Mouse (Mus musculus) kidney, postnatal 0 days (tissue): ENCODE measurements at regions not wholly inside any gene's neighbourhood (a gene's known extent, or its start where the extent isn't known, plus 50 kb on each side); places are given as distances from the start of the nearest gene placed in this dataset.

Source experiments
- ATAC-seq: fragments of 200-750 bp; cut with Nextera tagmentation; replicated peaks from 2 replicates; pipeline ENCODE4 v1.8.0; 2017; ENCODE audit warnings: low read depth, moderate number of reproducible peaks, moderate TSS enrichment, moderate library complexity; ENCODE audit not compliant: low FRiP score
- DNase-seq: peaks from one replicate; pipeline ENCODE4 v3.0.0-alpha.2; 2016; ENCODE audit warnings: low spot score
- H3K27ac ChIP-seq: fragments of 300-500 bp; sonication (generic); 2 replicates; pipeline ENCODE4 v1.5.1; 2014; ENCODE audit warnings: mild to moderate bottlenecking
- H3K27me3 ChIP-seq: fragments of 300-500 bp; sonication (generic); 2 replicates; pipeline ENCODE4 v1.6.1; 2014; ENCODE audit warnings: low read length, mixed read lengths; ENCODE audit not compliant: insufficient read depth
- H3K36me3 ChIP-seq: fragments of 300-500 bp; sonication (generic); 2 replicates; pipeline ENCODE4 v1.6.1; 2014; ENCODE audit warnings: low read length, mixed read lengths; ENCODE audit not compliant: insufficient read depth
- H3K4me1 ChIP-seq: fragments of 300-500 bp; sonication (generic); replicated peaks from 2 replicates; pipeline ENCODE4 v1.6.1; 2014; ENCODE audit warnings: antibody characterized with exemption, low read length, mixed read lengths; ENCODE audit not compliant: insufficient read depth
- H3K4me2 ChIP-seq: fragments of 300-500 bp; sonication (generic); 2 replicates; pipeline ENCODE4 v1.6.1; 2014; ENCODE audit warnings: mild to moderate bottlenecking, low read length, moderate library complexity, mixed read lengths
- H3K4me3 ChIP-seq: fragments of 300-500 bp; sonication (generic); replicated peaks from 2 replicates; pipeline ENCODE4 v1.5.1; 2014; ENCODE audit warnings: low read depth, low read length
- H3K9ac ChIP-seq: fragments of 300-500 bp; sonication (generic); 2 replicates; pipeline ENCODE4 v1.6.1; 2014; ENCODE audit warnings: low read depth, low read length
- H3K9me3 ChIP-seq: fragments of 300-500 bp; sonication (generic); replicated peaks from 2 replicates; pipeline ENCODE4 v1.6.1; 2016; ENCODE audit warnings: low read length, inconsistent platforms, mixed read lengths
- CTCF ChIP-seq: IDR thresholded peaks from 2 replicates; pipeline ENCODE4 v1.5.1; 2016; ENCODE audit warnings: antibody characterized with exemption, low read depth, mild to moderate bottlenecking, moderate library complexity
- WGBS: fragments of 180-500 bp; shearing (Covaris S2); extraction: QIAGEN DNeasy Blood & Tissue Kit; methylation state at CpG from one replicate; pipeline ENCODE4 v1.1.7; 2014; 5-methylcytosine and 5-hydroxymethylcytosine counted together

DNA sequence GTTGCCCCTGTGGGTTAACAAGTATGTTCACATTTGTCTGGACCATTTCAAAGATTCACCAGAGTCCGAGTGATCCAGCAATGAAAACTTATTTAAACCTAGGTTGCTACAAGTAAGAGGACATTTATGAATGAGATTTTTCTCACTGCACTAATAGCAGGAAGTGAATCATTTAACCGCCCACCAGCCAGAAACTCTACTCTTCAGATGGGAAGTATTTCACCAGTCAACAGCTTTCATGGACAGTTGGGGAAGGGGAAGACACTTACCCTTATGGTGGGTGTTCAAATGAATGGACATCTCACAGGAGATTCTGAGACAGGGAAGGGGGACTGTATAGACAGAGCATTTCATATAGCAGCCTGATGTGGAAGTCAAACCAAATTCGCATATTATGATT, 113.7 kb upstream of the Cd180 start:
- Histone ChIP-seq H3K9me3 (no peaks in the 10 kb centered on the region), H3K27me3 (no peaks in the 10 kb centered on the region), H3K27ac (no peak overlapping the region), H3K4me3 (no peak overlapping the region), H3K4me1 (no peaks in the 10 kb centered on the region), H3K4me2 (no peak overlapping the region), H3K36me3 (no peaks in the 10 kb centered on the region), H3K9ac (no peak overlapping the region)
- no peak for TF ChIP-seq CTCF
- DNase-seq (no peak), ATAC-seq (no peak)
- WGBS = 86% methylated on average over 3 of the region's 3 CpGs

DNA sequence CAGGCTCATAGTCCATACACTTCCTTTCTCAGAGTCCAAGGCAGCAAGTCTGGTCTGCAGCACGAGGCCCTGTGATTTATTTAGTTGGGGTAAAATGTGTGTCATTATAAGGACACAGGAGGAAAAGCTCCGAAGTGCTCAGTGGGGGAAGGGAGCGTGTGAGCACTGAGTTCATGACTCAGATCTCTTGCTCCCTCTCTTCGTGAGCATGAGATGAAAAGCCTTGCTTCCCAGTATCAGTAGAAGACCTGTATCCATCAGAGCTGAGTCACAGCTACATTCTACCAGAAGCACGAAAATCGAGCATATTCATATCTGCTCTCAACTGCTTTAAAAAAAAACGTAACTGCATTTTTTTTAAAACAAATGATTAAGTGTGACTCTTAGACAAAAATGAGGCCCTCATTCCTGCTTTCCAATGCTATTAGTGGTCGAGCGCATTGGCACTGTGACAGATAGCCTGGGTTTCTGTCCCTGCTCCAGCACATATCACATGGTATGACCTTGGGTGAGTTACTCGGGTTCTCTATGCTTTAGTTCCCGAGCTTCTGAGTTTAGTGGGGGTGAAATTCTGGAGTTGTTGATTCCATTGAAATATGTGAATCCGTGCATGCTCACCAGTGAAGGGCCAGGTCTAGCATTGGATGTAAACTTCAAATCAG, 109.2 kb upstream of the Cd180 start:
- DNase-seq (peak; percentile 61), ATAC-seq (no peak)
- Histone ChIP-seq H3K9me3 (no peaks in the 10 kb centered on the region), H3K27me3 (no peaks in the 10 kb centered on the region), H3K4me1 (no peaks in the 10 kb centered on the region), H3K9ac (no peak overlapping the region), H3K27ac (no peak overlapping the region), H3K4me2 (no peak overlapping the region), H3K36me3 (no peaks in the 10 kb centered on the region), H3K4me3 (no peak overlapping the region)
- no peak for TF ChIP-seq CTCF
- WGBS = 49% methylated on average over 12 of the region's 12 CpGs

DNA sequence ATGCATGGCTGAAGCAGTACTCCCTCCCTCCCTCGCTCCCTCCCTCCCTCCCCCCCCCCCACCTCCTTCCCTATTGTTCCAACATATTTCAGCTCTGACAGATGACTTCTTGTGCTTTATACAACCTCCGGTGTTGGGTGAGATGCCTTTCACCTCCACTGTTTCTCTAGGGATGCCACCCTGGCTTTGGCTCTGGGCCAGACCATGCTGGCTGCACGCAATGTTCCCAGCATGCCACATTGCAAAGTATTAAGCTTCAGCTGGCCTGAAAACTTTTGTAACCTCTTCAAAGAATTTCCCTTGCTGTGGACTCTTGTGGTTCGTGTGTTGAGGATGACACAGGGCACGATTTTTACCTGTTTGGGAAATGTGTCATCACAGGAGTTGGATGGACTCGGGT, 107.1 kb upstream of the Cd180 start:
- H3K27me3 ChIP-seq = no peaks in the 10 kb centered on the region
- ATAC-seq (no peak), DNase-seq (no peak)
- H3K9ac ChIP-seq = no peak overlapping the region
- no peak for TF ChIP-seq CTCF
- H3K4me2 ChIP-seq = no peak overlapping the region
- 65% methylated on average over 5 of the region's 6 CpGs for WGBS
- no peaks in the 10 kb centered on the region for H3K36me3 ChIP-seq
- H3K4me1 ChIP-seq = no peaks in the 10 kb centered on the region
- H3K4me3 ChIP-seq = no peak overlapping the region
- no peak overlapping the region for H3K27ac ChIP-seq
- H3K9me3 ChIP-seq = no peaks in the 10 kb centered on the region

DNA sequence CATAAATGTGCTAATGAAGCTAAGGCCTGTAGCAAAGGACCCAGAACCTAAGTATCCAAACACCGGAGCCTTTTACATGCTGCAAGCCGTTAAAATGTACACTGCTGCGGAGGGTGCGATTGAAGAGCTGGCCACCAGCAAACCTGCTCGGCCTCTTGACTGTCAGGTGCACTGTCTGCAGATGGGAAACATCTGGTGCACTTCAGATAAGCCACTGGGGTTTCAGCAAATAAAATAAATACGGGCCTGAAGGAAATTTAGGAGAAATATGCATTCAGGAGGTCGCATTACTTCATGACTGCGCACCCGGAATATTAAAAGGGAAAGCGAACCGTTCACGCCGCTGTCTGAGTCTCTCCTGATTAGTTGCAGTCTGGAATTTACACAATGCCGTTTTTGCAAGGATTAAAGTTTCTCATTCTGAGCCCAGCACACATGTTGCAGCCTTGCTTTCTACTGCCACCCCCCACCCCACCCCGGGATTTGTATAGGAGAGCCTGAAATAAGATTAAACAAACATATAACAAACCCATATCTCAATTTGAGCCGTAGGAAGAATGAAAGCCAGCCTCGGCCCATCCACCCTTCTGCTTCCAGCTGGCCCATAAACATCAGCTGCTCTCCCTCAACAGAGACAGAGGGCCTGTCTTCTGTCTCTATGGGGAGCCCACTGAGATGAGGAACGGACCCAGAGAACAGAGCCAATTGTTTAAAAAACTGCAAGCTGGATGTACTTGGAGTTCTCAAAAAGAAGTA, 103.5 kb upstream of the Cd180 start:
- peak; percentile 83 for DNase-seq
- WGBS = 26% methylated on average over 18 of the region's 18 CpGs
- H3K4me1 ChIP-seq = no peaks in the 10 kb centered on the region
- no peak for ATAC-seq
- no peaks in the 10 kb centered on the region for H3K27me3 ChIP-seq
- peak overlapping the region; percentile 54 for H3K27ac ChIP-seq
- H3K4me2 ChIP-seq = peak overlapping the region; percentile 37
- no peaks in the 10 kb centered on the region for H3K9me3 ChIP-seq
- H3K4me3 ChIP-seq = 0 out of 2 replicates have a peak overlapping the region, but pooled peaks have one; percentile 7
- no peak for TF ChIP-seq CTCF
- H3K36me3 ChIP-seq = no peaks in the 10 kb centered on the region
- H3K9ac ChIP-seq = no peak overlapping the region

DNA sequence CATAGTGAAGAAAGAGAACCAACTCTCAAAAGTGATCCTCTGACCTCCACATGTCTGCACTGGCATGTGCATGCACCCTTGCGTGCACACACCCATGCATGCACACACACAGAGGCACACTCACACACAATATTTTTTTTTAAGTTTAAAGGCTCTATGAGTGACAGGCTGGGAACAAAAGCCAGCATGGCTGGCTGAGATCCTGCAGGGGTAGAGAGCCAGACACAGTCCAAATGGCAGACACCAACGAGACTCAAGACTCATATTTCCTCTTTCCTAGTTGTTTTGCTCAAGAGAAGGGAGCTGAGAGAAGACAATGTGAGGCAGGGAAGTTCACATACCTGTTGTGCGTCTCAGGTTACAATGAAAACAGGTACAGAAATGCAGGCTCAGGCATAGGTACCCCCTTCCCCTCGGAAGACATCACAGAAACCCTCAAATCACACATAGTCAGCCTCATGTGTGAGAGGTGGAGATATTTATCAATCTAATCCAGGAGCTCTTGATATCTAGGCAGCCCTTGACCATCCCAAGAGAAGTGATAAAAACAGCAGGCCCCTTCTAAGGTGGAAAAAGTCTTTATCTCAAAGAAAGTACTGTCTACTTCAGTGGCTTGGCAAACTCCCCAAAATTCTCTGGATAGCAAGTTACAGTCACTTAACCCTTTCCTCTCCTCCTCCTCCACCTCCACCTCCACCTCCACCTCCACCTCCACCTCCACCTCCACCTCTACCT, 101.4 kb upstream of the Cd180 start:
- Histone ChIP-seq H3K27me3 (no peaks in the 10 kb centered on the region), H3K27ac (no peak overlapping the region), H3K36me3 (no peaks in the 10 kb centered on the region), H3K9me3 (no peaks in the 10 kb centered on the region), H3K4me1 (no peaks in the 10 kb centered on the region), H3K4me3 (no peak overlapping the region), H3K9ac (no peak overlapping the region), H3K4me2 (no peak overlapping the region)
- DNase-seq = no peak
- 46% methylated on average over 4 of the region's 4 CpGs for WGBS
- ATAC-seq = no peak
- TF ChIP-seq CTCF = no peak

DNA sequence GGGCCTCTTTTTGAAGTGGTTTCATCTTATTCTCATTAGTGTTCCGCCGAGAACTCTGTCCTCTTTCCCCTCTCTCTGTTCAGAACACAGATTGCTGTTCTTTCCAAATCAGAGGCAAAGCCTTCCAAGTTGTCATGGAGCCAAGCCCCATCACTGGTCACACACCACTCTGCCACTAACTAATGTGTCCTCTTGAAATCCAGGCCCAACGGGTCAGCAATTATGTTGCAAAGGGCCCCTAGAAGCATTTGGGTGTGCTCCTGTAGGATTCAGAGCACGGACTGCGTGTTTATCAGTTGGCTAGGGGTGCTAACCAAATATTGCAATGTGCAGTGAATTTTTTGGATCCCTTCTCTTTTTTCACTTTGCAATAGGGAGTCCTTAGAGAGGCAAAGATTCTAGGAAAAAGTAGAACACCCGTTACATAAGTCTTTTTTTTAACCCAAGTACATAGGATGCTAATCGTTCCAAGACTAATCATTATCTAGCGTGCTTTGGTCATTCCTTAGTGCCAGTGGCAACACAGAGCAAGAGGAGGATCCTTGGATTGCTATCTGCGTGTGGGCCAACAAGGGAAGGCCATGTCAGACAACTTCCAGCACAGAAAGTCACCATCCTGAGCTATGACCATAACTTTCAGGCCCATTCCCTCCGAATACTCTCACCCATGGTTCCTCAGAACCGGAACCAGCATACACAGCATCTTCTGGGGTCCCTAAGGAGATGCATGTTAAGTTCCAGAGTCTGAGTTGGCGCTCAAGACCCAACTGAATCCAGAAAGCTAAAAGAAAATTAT, 99.8 kb upstream of the Cd180 start:
- no peak for ATAC-seq
- H3K27ac ChIP-seq = no peak overlapping the region

More for the DNA sequence above, 99.8 kb upstream of the Cd180 start:
- WGBS = 89% methylated on average over 12 of the region's 12 CpGs
- Histone ChIP-seq H3K36me3 (no peaks in the 10 kb centered on the region), H3K9me3 (no peaks in the 10 kb centered on the region), H3K4me3 (no peak overlapping the region), H3K4me1 (no peaks in the 10 kb centered on the region), H3K27me3 (no peaks in the 10 kb centered on the region), H3K4me2 (no peak overlapping the region), H3K9ac (no peak overlapping the region)
- no peak for TF ChIP-seq CTCF
- DNase-seq = no peak
